Mouse (Mus musculus): ENCODE measurements around the gene Gm3415. TPM values are rescaled to one million over a fixed set of nuclear protein-coding genes. Genes with fewer than 3 reads are reported as not detected.
"Not testable (repeated sequence)": the region's sequence is repeated elsewhere in the genome, so short reads cannot be mapped to it uniquely, and the experiment has no call there.

Gene Gm3415
- polyA plus RNA-seq, 1 experiment: not detected

- no peak overlapping the region for H3K4me3 ChIP-seq (replicated peaks; ENCODE audit: insufficient read depth, low read depth, low read length)
- no peak overlapping the region for H3K27ac ChIP-seq (ENCODE audit: insufficient read depth, low read length)
- DNase-seq: no peak
- TF ChIP-seq CTCF (IDR thresholded peaks at IDR 0.05; ENCODE audit: borderline replicate concordance, insufficient read depth, low read depth, low read length) (no peak), POLR2A (IDR thresholded peaks at IDR 0.05; ENCODE audit: borderline replicate concordance, insufficient read depth, low read length) (no peak)
- H3K4me1 ChIP-seq (ENCODE audit: control insufficient read depth, insufficient read depth, low read length): no peaks in the 10 kb centered on the region
- WGBS: 70% methylated on average over 18 of the region's 18 CpGs
- H3K27me3 ChIP-seq (ENCODE audit: control insufficient read depth, insufficient read depth, low read length): no peaks in the 10 kb centered on the region
Observed at GRCm38 (mm10) chr5:146596612-146597502, 40.9 kb downstream of the Gm3415 start.

DNA sequence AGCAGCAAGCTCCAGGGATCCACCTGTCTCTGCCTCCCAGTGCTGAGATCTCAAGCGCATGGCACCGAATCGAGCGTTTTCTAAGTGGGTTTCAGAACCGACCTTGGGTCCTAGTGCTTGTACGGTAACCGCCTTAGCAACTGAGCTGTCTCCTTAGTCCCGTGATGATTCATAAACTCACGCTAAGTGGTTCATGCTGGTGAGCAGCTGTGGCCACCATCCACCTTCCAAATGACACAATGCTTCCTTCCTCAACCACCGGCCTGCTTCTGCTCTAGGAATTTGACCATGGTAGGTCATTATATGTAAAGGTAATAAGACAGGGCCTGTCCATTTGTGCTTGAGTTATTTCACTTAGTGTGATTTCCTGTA, 41.6 kb downstream of the Gm3415 start:
- TF ChIP-seq CTCF (IDR thresholded peaks at IDR 0.05; ENCODE audit: borderline replicate concordance, insufficient read depth, low read depth, low read length) (no peak), POLR2A (IDR thresholded peaks at IDR 0.05; ENCODE audit: borderline replicate concordance, insufficient read depth, low read length) (no peak)
- 91% methylated on average over 10 of the region's 10 CpGs for WGBS
- Histone ChIP-seq H3K27me3 (ENCODE audit: control insufficient read depth, insufficient read depth, low read length) (no peaks in the 10 kb centered on the region), H3K27ac (ENCODE audit: insufficient read depth, low read length) (no peak overlapping the region), H3K4me1 (ENCODE audit: control insufficient read depth, insufficient read depth, low read length) (no peaks in the 10 kb centered on the region), H3K4me3 (replicated peaks; ENCODE audit: insufficient read depth, low read depth, low read length) (no peak overlapping the region)
- no peak for DNase-seq

DNA sequence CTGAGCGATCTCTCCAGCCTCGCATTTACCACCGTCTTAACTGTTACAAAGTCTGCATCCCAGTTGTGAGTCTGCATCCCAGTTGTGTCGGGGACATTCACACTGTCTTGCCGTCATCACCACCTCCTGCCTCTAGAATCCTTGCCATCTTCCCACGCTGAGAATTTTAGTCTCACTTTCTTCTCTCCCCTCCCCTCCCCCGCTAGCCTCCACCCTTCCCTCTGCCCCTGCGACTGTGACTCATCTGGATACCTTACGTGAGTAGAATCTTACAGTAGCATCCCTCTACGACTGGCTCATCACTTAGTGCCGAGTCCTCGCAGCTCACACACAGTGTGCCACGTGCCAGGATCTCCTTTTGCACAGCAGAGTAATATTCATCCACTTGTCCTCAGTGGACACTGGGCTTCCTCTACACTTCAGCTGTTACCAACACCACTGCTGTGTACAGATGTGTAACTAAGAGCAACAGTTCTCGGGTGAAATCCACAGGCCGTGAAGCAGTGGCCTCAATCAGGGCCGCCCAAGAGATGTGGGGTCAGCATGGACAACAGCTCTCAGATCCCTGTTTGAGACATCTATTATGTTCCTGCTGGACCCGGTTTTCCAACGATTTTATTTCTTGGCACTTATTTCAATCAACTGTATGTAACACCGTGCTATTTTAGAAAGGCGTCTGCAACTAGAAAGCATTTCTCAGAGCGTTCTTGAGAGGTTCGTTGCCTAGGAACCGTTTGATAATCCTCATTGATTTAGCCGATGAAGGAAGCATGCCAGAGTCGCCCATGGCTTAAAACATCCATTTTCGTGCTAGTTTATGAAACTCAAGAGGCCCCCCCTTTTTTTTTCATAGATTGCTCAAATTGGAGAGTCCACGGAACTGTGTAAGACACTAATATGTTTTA, 42.5 kb downstream of the Gm3415 start:
- Histone ChIP-seq H3K27ac (ENCODE audit: insufficient read depth, low read length) (no peak overlapping the region), H3K27me3 (ENCODE audit: control insufficient read depth, insufficient read depth, low read length) (no peaks in the 10 kb centered on the region), H3K4me3 (replicated peaks; ENCODE audit: insufficient read depth, low read depth, low read length) (no peak overlapping the region), H3K4me1 (ENCODE audit: control insufficient read depth, insufficient read depth, low read length) (no peaks in the 10 kb centered on the region)
- WGBS: 67% methylated on average over 27 of the region's 27 CpGs
- DNase-seq: no peak
- no peak for TF ChIP-seq CTCF (IDR thresholded peaks at IDR 0.05; ENCODE audit: borderline replicate concordance, insufficient read depth, low read depth, low read length)

- not testable (repeated sequence) for H3K4me1 ChIP-seq (ENCODE audit: control insufficient read depth, insufficient read depth, low read length); H3K27me3 ChIP-seq (ENCODE audit: control insufficient read depth, insufficient read depth, low read length); H3K27ac ChIP-seq (ENCODE audit: insufficient read depth, low read length); H3K4me3 ChIP-seq (replicated peaks; ENCODE audit: insufficient read depth, low read depth, low read length); DNase-seq
- WGBS: 77% methylated on average over 7 of the region's 7 CpGs
Observed at GRCm38 (mm10) chr5:146599216-146599615, 43.3 kb downstream of the Gm3415 start.

- no peak overlapping the region for H3K27ac ChIP-seq (ENCODE audit: insufficient read depth, low read length)
- no peak overlapping the region for H3K4me3 ChIP-seq (replicated peaks; ENCODE audit: insufficient read depth, low read depth, low read length)
- TF ChIP-seq POLR2A (IDR thresholded peaks at IDR 0.05; ENCODE audit: borderline replicate concordance, insufficient read depth, low read length) (no peak), CTCF (IDR thresholded peaks at IDR 0.05; ENCODE audit: borderline replicate concordance, insufficient read depth, low read depth, low read length) (no peak)
- DNase-seq: no peak
- H3K27me3 ChIP-seq (ENCODE audit: control insufficient read depth, insufficient read depth, low read length): no peaks in the 10 kb centered on the region
- 86% methylated on average over 5 of the region's 5 CpGs for WGBS
- H3K4me1 ChIP-seq (ENCODE audit: control insufficient read depth, insufficient read depth, low read length): no peaks in the 10 kb centered on the region
Observed at GRCm38 (mm10) chr5:146599970-146600369, 44.0 kb downstream of the Gm3415 start.

- TF ChIP-seq CTCF (IDR thresholded peaks at IDR 0.05; ENCODE audit: borderline replicate concordance, insufficient read depth, low read depth, low read length) (no peak), POLR2A (IDR thresholded peaks at IDR 0.05; ENCODE audit: borderline replicate concordance, insufficient read depth, low read length) (no peak)
- DNase-seq: no peak
- Histone ChIP-seq H3K27ac (ENCODE audit: insufficient read depth, low read length) (no peak overlapping the region), H3K4me3 (replicated peaks; ENCODE audit: insufficient read depth, low read depth, low read length) (no peak overlapping the region), H3K4me1 (ENCODE audit: control insufficient read depth, insufficient read depth, low read length) (no peaks in the 10 kb centered on the region), H3K27me3 (ENCODE audit: control insufficient read depth, insufficient read depth, low read length) (no peaks in the 10 kb centered on the region)
- 74% methylated on average over 5 of the region's 5 CpGs for WGBS
Observed at GRCm38 (mm10) chr5:146606221-146606620, 50.3 kb downstream of the Gm3415 start.

- no peak overlapping the region for H3K4me3 ChIP-seq (replicated peaks; ENCODE audit: insufficient read depth, low read depth, low read length)
- TF ChIP-seq CTCF (IDR thresholded peaks at IDR 0.05; ENCODE audit: borderline replicate concordance, insufficient read depth, low read depth, low read length): no peak
- TF ChIP-seq POLR2A (IDR thresholded peaks at IDR 0.05; ENCODE audit: borderline replicate concordance, insufficient read depth, low read length): no peak
- 78% methylated on average over 5 of the region's 5 CpGs for WGBS
- no peaks in the 10 kb centered on the region for H3K4me1 ChIP-seq (ENCODE audit: control insufficient read depth, insufficient read depth, low read length)
- no peak overlapping the region for H3K27ac ChIP-seq (ENCODE audit: insufficient read depth, low read length)
- DNase-seq: no peak
- H3K27me3 ChIP-seq (ENCODE audit: control insufficient read depth, insufficient read depth, low read length): no peaks in the 10 kb centered on the region
Observed at GRCm38 (mm10) chr5:146606895-146607294, 51.0 kb downstream of the Gm3415 start.

GRCm38 (mm10) chr5:146607816-146608215, 51.9 kb downstream of the Gm3415 start:
- DNase-seq: no peak
- WGBS: 77% methylated on average over 5 of the region's 5 CpGs
- H3K4me1 ChIP-seq (ENCODE audit: control insufficient read depth, insufficient read depth, low read length): no peaks in the 10 kb centered on the region
- no peak overlapping the region for H3K27ac ChIP-seq (ENCODE audit: insufficient read depth, low read length)
- no peak overlapping the region for H3K4me3 ChIP-seq (replicated peaks; ENCODE audit: insufficient read depth, low read depth, low read length)
- no peaks in the 10 kb centered on the region for H3K27me3 ChIP-seq (ENCODE audit: control insufficient read depth, insufficient read depth, low read length)
- TF ChIP-seq CTCF (IDR thresholded peaks at IDR 0.05; ENCODE audit: borderline replicate concordance, insufficient read depth, low read depth, low read length) (no peak), POLR2A (IDR thresholded peaks at IDR 0.05; ENCODE audit: borderline replicate concordance, insufficient read depth, low read length) (no peak)

Other genes with a start within 250 kb of the Gm3415 start
- gene Wasf3, start 171.2 kb upstream of the Gm3415 start, polyA plus RNA-seq (2012; rRNA removed): 69.2 and 71.4 TPM in 2 replicates
- 0.18 and 0.27 TPM in 2 replicates for gene Gm6408, start 74.2 kb upstream of the Gm3415 start, polyA plus RNA-seq (2012; rRNA removed)
- gene Gm6370, start 64.8 kb upstream of the Gm3415 start, polyA plus RNA-seq (2012; rRNA removed): not detected in 2 replicates
- gene 4930449I24Rik, start 53.7 kb upstream of the Gm3415 start, polyA plus RNA-seq (2012; rRNA removed): not detected in 2 replicates
- not detected in 2 replicates for gene Gm3402, start 42.0 kb upstream of the Gm3415 start, polyA plus RNA-seq (2012; rRNA removed)
- gene Gm3404, start 30.3 kb upstream of the Gm3415 start, polyA plus RNA-seq (2012; rRNA removed): not detected in 2 replicates
- gene Gm3409, start 18.5 kb upstream of the Gm3415 start, polyA plus RNA-seq (2012; rRNA removed): not detected in 2 replicates
- gene Gpr12, start 29.1 kb downstream of the Gm3415 start, polyA plus RNA-seq (2012; rRNA removed): 12.1 and 12.7 TPM in 2 replicates
- gene Usp12, start 238.9 kb downstream of the Gm3415 start, polyA plus RNA-seq (2012; rRNA removed): 26.5 and 27.0 TPM in 2 replicates

Data from cerebellum, adult 2 months (tissue).